Comparison of ENCODE assay signal across 9 mouse cellular contexts in genomic region chr12:86132799-86133198, GRCm38 (mm10). TPM values are rescaled to one million over a fixed set of nuclear protein-coding genes. Genes with fewer than 3 reads are reported as not detected.
DNase-seq lines count a peak whose midpoint lies in the region; ATAC-seq lines count a peak whose summit lies in the region.
"Had no signal": no experiment of that assay in that cellular context is flagged by ENCODE, and none has a peak within 500 bp of the region (broad histone marks: within the 10 kb centered on the region; RNA-seq: fewer than 3 reads in every experiment).

No protein-coding gene starts in this region.

- no peak overlapping the region for H3K4me2 ChIP-seq in hindbrain, embryonic 15.5 days
- no peak overlapping the region for H3K4me2 ChIP-seq in neural tube, embryonic 15.5 days
- H3K4me2 ChIP-seq: heart, embryonic 13.5 days had no signal

- H3K9ac ChIP-seq in hindbrain, embryonic 15.5 days: no peak overlapping the region
- H3K9ac ChIP-seq in neural tube, embryonic 15.5 days (replicated peaks): no peak overlapping the region

- WGBS in hindbrain, embryonic 15.5 days: 19% methylated on average over 2 of the region's 2 CpGs
- WGBS in limb, embryonic 10.5 days: 44% methylated on average over 2 of the region's 2 CpGs
- WGBS in neural tube, embryonic 15.5 days: 23% methylated on average over 2 of the region's 2 CpGs

- H3K4me3 ChIP-seq in hindbrain, embryonic 15.5 days: no peak overlapping the region
- H3K4me3 ChIP-seq in limb, embryonic 10.5 days: no peak overlapping the region
- no peak overlapping the region for H3K4me3 ChIP-seq in neural tube, embryonic 15.5 days (replicated peaks)
- H3K4me3 ChIP-seq: heart, embryonic 13.5 days had no signal

- H3K9me3 ChIP-seq in hindbrain, embryonic 15.5 days: no peaks in the 10 kb centered on the region
- no peaks in the 10 kb centered on the region for H3K9me3 ChIP-seq in limb, embryonic 10.5 days (replicated peaks)
- H3K9me3 ChIP-seq in neural tube, embryonic 15.5 days (replicated peaks): no peaks in the 10 kb centered on the region
- H3K9me3 ChIP-seq: heart, embryonic 13.5 days had no signal

- H3K36me3 ChIP-seq in hindbrain, embryonic 15.5 days: no peaks in the 10 kb centered on the region
- H3K36me3 ChIP-seq in limb, embryonic 10.5 days: no peaks in the 10 kb centered on the region
- no peaks in the 10 kb centered on the region for H3K36me3 ChIP-seq in neural tube, embryonic 15.5 days
- H3K36me3 ChIP-seq: heart, embryonic 13.5 days had no signal

- H3K4me1 ChIP-seq in hindbrain, embryonic 15.5 days (replicated peaks): no peaks in the 10 kb centered on the region
- peaks cover 27% of the 10 kb centered on the region for H3K4me1 ChIP-seq in limb, embryonic 10.5 days
- 0 out of 2 replicates have a peak, but pooled peaks cover 2% of the 10 kb centered on the region for H3K4me1 ChIP-seq in neural tube, embryonic 15.5 days

- H3K27ac ChIP-seq in hindbrain, embryonic 15.5 days (replicated peaks): no peak overlapping the region
- H3K27ac ChIP-seq in limb, embryonic 10.5 days: no peak overlapping the region
- no peak overlapping the region for H3K27ac ChIP-seq in neural tube, embryonic 15.5 days (replicated peaks)
- H3K27ac ChIP-seq: heart, embryonic 13.5 days had no signal

- no peaks in the 10 kb centered on the region for H3K27me3 ChIP-seq in hindbrain, embryonic 15.5 days
- H3K27me3 ChIP-seq in limb, embryonic 10.5 days (ENCODE audit: low read depth, poor library complexity, severe bottlenecking): no peaks in the 10 kb centered on the region
- H3K27me3 ChIP-seq in neural tube, embryonic 15.5 days (replicated peaks): no peaks in the 10 kb centered on the region
- H3K27me3 ChIP-seq: heart, embryonic 13.5 days had no signal

- peak; percentile 70; the same call in 1 of the 2 replicates for ATAC-seq in hindbrain, embryonic 15.5 days (ENCODE audit: low FRiP score, low read depth)
- ATAC-seq in neural tube, embryonic 15.5 days (ENCODE audit: low FRiP score): peak; percentile 59; the same call in 1 of the 2 replicates
- no peak for ATAC-seq in erythroblast, adult 5-6 weeks (replicated peaks; ENCODE audit: low FRiP score, poor library complexity, severe bottlenecking)

- peak; percentile 2 for DNase-seq in spleen, adult 12 weeks (ENCODE audit: low spot score)
- DNase-seq in spleen, postnatal 14 days (ENCODE audit: low spot score in 2 of 2): no peak
- DNase-seq in adrenal gland, postnatal 10 days: peak; percentile 68
- DNase-seq in embryo, embryonic 9.5 days (ENCODE audit: extremely low spot score): peak; percentile 81
- DNase-seq in limb, embryonic 10.5 days (ENCODE audit: low spot score): peak; percentile 48

RNA-seq across cellular contexts. Expression of gene Ift43, which starts 50.5 kb away (rescaled TPM):
- total RNA-seq in adrenal gland, postnatal 10 days (2021): 10 to 100 TPM; 25.3 to 25.7 TPM
- polyA plus RNA-seq in hindbrain, embryonic 15.5 days (2015; fragmentation: Nextera tagmentation; extraction: Ambion mirVana): 42.7 and 45.8 TPM in 2 replicates
- polyA plus RNA-seq in limb, embryonic 10.5 days (2016; fragmentation: Nextera tagmentation; extraction: Ambion mirVana): 61.2 and 71.6 TPM in 2 replicates
- 35.2 and 40.1 TPM in 2 replicates for polyA plus RNA-seq in neural tube, embryonic 15.5 days (2015; fragmentation: Nextera tagmentation; extraction: Ambion mirVana)
- total RNA-seq in erythroblast, adult 5-6 weeks (2015; ENCODE audit: low replicate concordance): not detected in 2 replicates
- not detected in 2 replicates for total RNA-seq in erythroblast, adult 5-6 weeks (2017; ENCODE audit: low replicate concordance)

RNA-seq across cellular contexts. Expression of gene Tgfb3, which starts 54.0 kb away (rescaled TPM):
- total RNA-seq in adrenal gland, postnatal 10 days (2021): 10 to 100 TPM; 15.0 to 16.6 TPM
- 5.1 and 5.4 TPM in 2 replicates for polyA plus RNA-seq in hindbrain, embryonic 15.5 days (2015; fragmentation: Nextera tagmentation; extraction: Ambion mirVana)
- polyA plus RNA-seq in limb, embryonic 10.5 days (2016; fragmentation: Nextera tagmentation; extraction: Ambion mirVana): 15.7 and 24.3 TPM in 2 replicates
- polyA plus RNA-seq in neural tube, embryonic 15.5 days (2015; fragmentation: Nextera tagmentation; extraction: Ambion mirVana): 5.8 and 9.8 TPM in 2 replicates
- not detected in 2 replicates for total RNA-seq in erythroblast, adult 5-6 weeks (2015; ENCODE audit: low replicate concordance)
- not detected in 2 replicates for total RNA-seq in erythroblast, adult 5-6 weeks (2017; ENCODE audit: low replicate concordance)

Comparison
In these comparisons a context has a peak if more than half of its experiments do, and no peak if none do; other contexts are left out.
1. DNase-seq: peak in spleen, adult 12 weeks (single experiment), adrenal gland, postnatal 10 days (single experiment), embryo, embryonic 9.5 days (single experiment) and limb, embryonic 10.5 days (single experiment); none in spleen, postnatal 14 days (0 of 2).